Mouse (Mus musculus): ENCODE results near the gene Tyk2. TPM values are rescaled to one million over a fixed set of nuclear protein-coding genes. Genes with fewer than 3 reads are reported as not detected.
A peak's percentile ranks its signal among the peaks of the same experiment; 100 is the strongest.

The Tyk2 gene
- total RNA-seq, 1 experiment: 16.8 TPM

DNA sequence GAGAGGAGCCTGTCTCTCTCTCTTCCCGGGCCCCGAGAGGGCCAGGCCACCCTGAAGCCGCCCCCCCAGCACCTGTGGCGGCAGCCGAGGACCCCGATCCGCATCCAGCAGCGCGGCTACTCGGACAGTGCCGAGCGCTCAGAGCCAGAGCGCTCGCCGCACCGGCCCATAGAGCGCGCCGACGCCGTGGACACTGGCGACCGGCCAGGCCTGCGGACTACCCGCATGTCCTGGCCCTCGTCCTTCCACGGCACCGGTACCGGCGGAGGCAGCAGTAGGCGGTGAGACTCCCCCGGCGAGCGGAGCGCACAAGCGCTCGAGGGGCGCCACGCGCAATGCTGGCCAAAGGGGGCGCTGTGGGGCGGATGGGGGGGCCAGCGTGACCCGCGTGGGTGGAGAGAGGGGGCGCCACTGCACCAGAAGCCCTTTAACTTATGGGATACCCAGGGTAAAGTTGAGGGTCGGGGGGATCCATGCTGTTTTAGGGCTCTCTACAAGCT, 35.0 kb upstream of the Tyk2 start:
- H3K9me3 ChIP-seq (ENCODE audit: control insufficient read depth, insufficient read depth, low read depth, low read length): no peaks in the 10 kb centered on the region
- no peak for TF ChIP-seq ZC3H11A (IDR thresholded peaks at IDR 0.05; ENCODE audit: borderline replicate concordance, low read depth, low read length)
- no peak for TF ChIP-seq HCFC1 (IDR thresholded peaks at IDR 0.05; ENCODE audit: borderline replicate concordance, insufficient read depth, low read length)
- TF ChIP-seq MAFK (IDR thresholded peaks at IDR 0.05; ENCODE audit: insufficient read depth, low read depth, low read length): no peak
- TF ChIP-seq CHD2 (IDR thresholded peaks at IDR 0.05; ENCODE audit: low read depth, low read length): no peak
- TF ChIP-seq ZNF384 (IDR thresholded peaks at IDR 0.05; ENCODE audit: low read depth, low read length): no peak
- in situ Hi-C loops (cut with MboI; ENCODE audit: low sequenced_read_pairs in 2 of 2, unreplicated experiment in 2 of 2): no loop called here
- DNase-seq (ENCODE audit: low read depth, low spot score): no peak
- H3K36me3 ChIP-seq (ENCODE audit: control insufficient read depth, insufficient read depth, low read length, poor library complexity, severe bottlenecking): no peaks in the 10 kb centered on the region
- no peak overlapping the region for H3K27ac ChIP-seq (ENCODE audit: insufficient read depth, low read depth, low read length, poor library complexity, severe bottlenecking)
- peak overlapping the region; percentile 82 to 85 for H3K4me3 ChIP-seq (ENCODE audit: insufficient read depth in 1 of 2, low read depth in 1 of 2, low read length in 2 of 2, poor library complexity in 1 of 2, severe bottlenecking in 1 of 2)
- H3K9ac ChIP-seq (ENCODE audit: insufficient read depth, low read depth, low read length, poor library complexity, severe bottlenecking): peak overlapping the region; percentile 75
- peaks cover 0 to 5% of the 10 kb centered on the region in 2 experiments; a peak in 1 of 4 replicates for H3K4me1 ChIP-seq (ENCODE audit: control insufficient read depth in 2 of 2, insufficient read depth in 2 of 2, low read length in 2 of 2, poor library complexity in 1 of 2)

DNA sequence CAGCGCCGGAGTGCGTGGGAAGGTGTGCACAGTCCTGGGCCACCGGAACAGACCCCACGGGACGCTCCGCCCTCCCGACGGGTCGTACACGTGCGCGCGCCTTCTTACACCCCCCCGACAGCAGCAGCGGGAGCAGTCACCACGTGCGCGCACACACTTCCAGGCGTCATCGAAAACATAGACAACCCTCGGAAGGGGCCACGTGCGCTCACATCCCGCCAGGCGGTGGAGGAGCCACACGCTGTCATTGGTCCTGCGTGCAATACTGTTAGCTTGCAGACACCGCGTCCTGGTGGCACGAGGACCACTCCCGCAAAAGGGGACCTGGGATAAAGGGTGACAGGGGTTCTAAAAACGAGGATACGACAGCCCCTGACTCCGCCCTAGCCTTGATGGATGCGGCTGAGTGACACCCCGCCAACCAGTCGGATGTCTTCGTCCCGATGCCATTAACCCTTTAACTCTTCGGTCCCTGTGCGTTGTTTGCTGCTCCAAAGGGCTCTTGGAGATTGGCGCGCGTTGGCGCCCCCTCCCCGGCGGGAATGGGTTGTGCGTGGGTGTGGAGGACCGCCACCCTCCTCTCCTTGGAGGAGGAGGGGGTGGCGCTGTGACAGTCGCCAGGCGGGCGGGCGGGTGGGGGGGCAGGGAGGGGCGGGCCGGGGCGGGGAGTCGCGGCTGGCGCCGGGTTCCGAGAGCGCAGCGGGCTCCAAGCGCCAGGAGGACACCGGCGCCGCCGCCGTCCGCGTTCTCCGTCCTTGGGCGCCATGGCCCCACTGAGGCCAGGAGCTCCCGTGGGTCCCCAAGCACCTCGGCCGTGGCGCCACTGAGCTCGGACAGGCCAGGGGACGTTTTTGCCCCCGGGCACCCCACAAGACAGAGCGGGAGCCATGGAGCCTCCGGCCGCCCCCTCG, 34.3 kb upstream of the Tyk2 start, which contains the start of gene Pde4a:
Gene Pde4a, plus strand, starts transcription at position 674 of the 911 bp plus-strand sequence.
- in situ Hi-C loops (cut with MboI; ENCODE audit: low sequenced_read_pairs in 2 of 2, unreplicated experiment in 2 of 2): no loop called here
- no peak within 1 kb of the TSS for H3K27ac ChIP-seq (ENCODE audit: insufficient read depth, low read depth, low read length, poor library complexity, severe bottlenecking)

DNA sequence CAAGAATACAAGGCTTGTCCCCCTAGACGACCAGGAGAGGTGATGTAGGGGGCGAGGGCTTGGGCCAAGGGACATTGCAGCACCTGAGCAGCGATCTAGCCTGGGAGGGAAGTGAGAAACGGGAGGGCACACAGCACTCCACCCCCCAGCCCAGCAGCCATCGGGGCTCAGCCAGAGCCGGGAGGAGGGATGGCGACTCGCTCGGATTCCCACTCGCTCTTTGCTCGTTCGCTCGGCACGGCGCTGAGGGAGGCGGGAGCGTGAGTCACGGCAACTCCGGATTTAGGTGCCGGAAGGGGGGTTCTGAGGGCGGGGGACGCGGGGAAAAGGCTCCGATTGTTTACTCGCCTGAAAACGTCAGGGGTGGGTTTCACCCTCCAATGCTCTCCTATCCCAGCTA, 33.0 kb upstream of the Tyk2 start:
- Histone ChIP-seq H3K36me3 (ENCODE audit: control insufficient read depth, insufficient read depth, low read length, poor library complexity, severe bottlenecking) (no peaks in the 10 kb centered on the region), H3K9me3 (ENCODE audit: control insufficient read depth, insufficient read depth, low read depth, low read length) (no peaks in the 10 kb centered on the region), H3K4me3 (ENCODE audit: insufficient read depth in 1 of 2, low read depth in 1 of 2, low read length in 2 of 2, poor library complexity in 1 of 2, severe bottlenecking in 1 of 2) (peak overlapping the region; percentile 38 to 40; a peak in 3 of 4 replicates), H3K9ac (ENCODE audit: insufficient read depth, low read depth, low read length, poor library complexity, severe bottlenecking) (peak overlapping the region; percentile 14; the same call in 1 of the 2 replicates), H3K27ac (ENCODE audit: insufficient read depth, low read depth, low read length, poor library complexity, severe bottlenecking) (no peak overlapping the region), H3K4me1 (ENCODE audit: control insufficient read depth in 2 of 2, insufficient read depth in 2 of 2, low read length in 2 of 2, poor library complexity in 1 of 2) (peaks cover 0 to 5% of the 10 kb centered on the region in 2 experiments; a peak in 2 of 4 replicates)
- TF ChIP-seq HCFC1 (IDR thresholded peaks at IDR 0.05; ENCODE audit: borderline replicate concordance, insufficient read depth, low read length): no peak
- no peak for TF ChIP-seq ZC3H11A (IDR thresholded peaks at IDR 0.05; ENCODE audit: borderline replicate concordance, low read depth, low read length)
- TF ChIP-seq CHD2 (IDR thresholded peaks at IDR 0.05; ENCODE audit: low read depth, low read length): no peak
- TF ChIP-seq ZNF384 (IDR thresholded peaks at IDR 0.05; ENCODE audit: low read depth, low read length): no peak
- no peak for TF ChIP-seq MAFK (IDR thresholded peaks at IDR 0.05; ENCODE audit: insufficient read depth, low read depth, low read length)
- no peak for DNase-seq (ENCODE audit: low read depth, low spot score)
- in situ Hi-C loops (cut with MboI; ENCODE audit: low sequenced_read_pairs in 2 of 2, unreplicated experiment in 2 of 2): no loop called here

More for the DNA sequence above, 34.3 kb upstream of the Tyk2 start, which contains the start of gene Pde4a:
- no peaks in the 10 kb centered on the region for H3K36me3 ChIP-seq (ENCODE audit: control insufficient read depth, insufficient read depth, low read length, poor library complexity, severe bottlenecking)
- no peaks in the 10 kb centered on the region for H3K9me3 ChIP-seq (ENCODE audit: control insufficient read depth, insufficient read depth, low read depth, low read length)
- no peak for DNase-seq (ENCODE audit: low read depth, low spot score)
- peak within 1 kb of the TSS; percentile 75 for H3K9ac ChIP-seq (ENCODE audit: insufficient read depth, low read depth, low read length, poor library complexity, severe bottlenecking)
- H3K4me1 ChIP-seq (ENCODE audit: control insufficient read depth in 2 of 2, insufficient read depth in 2 of 2, low read length in 2 of 2, poor library complexity in 1 of 2): peaks cover 0 to 5% of the 10 kb centered on the region in 2 experiments; a peak in 1 of 4 replicates
- peak within 1 kb of the TSS; percentile 82 to 85 for H3K4me3 ChIP-seq (ENCODE audit: insufficient read depth in 1 of 2, low read depth in 1 of 2, low read length in 2 of 2, poor library complexity in 1 of 2, severe bottlenecking in 1 of 2)
- TF ChIP-seq MAFK (IDR thresholded peaks at IDR 0.05; ENCODE audit: insufficient read depth, low read depth, low read length) (no peak), ZC3H11A (IDR thresholded peaks at IDR 0.05; ENCODE audit: borderline replicate concordance, low read depth, low read length) (no peak), ZNF384 (IDR thresholded peaks at IDR 0.05; ENCODE audit: low read depth, low read length) (no peak), HCFC1 (IDR thresholded peaks at IDR 0.05; ENCODE audit: borderline replicate concordance, insufficient read depth, low read length) (no peak), CHD2 (IDR thresholded peaks at IDR 0.05; ENCODE audit: low read depth, low read length) (no peak; the same call in 1 of the 2 replicates)

DNA sequence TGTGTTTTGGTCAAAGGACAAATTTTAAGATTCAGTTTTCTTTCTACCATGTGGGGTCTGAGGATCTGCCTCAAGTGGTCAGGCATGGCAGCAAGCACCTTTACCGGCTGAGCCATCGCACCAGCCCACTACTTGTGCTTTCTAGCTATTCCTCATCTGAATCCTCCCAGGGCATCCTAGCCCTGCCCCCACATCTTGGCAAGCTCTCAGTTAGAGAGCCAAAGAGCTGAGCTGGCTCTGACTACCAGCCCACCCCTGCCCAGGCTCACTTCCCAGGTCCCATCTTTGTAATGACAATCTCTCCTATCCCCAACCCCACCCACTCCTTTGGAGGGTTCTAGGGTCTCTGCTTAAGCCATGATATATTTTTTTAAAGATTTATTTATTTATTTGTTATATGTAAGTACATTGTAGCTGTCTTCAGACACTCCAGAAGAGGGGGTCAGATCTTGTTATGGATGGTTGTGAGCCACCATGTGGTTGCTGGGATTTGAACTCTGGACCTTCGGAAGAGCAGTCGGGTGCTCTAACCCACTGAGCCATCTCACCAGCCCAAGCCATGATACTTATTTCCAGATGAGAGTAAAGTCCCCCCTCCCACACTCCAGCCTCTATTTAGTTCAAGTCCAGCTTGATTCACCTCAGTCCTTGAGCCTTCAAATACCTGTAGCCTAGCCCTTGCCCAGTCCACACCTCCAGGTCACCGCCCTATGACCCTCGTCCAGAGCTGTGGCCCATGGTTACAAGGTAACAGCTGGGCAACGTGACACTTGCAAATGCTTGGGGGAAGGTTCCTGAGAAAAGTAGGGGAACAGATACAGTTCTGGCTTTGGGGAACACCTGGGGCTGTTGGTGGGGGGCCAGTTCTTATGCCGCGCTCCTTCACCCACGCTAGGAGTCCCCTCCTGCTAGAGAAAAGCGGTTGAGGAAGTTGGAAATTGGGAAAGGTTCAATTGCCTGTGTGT, 32.3 kb upstream of the Tyk2 start:
- TF ChIP-seq HCFC1 (IDR thresholded peaks at IDR 0.05; ENCODE audit: borderline replicate concordance, insufficient read depth, low read length): no peak
- TF ChIP-seq MAFK (IDR thresholded peaks at IDR 0.05; ENCODE audit: insufficient read depth, low read depth, low read length): no peak
- no peak for TF ChIP-seq ZC3H11A (IDR thresholded peaks at IDR 0.05; ENCODE audit: borderline replicate concordance, low read depth, low read length)
- no peak for TF ChIP-seq CHD2 (IDR thresholded peaks at IDR 0.05; ENCODE audit: low read depth, low read length)
- TF ChIP-seq ZNF384 (IDR thresholded peaks at IDR 0.05; ENCODE audit: low read depth, low read length): no peak
- no peak for DNase-seq (ENCODE audit: low read depth, low spot score)
- H3K4me3 ChIP-seq (ENCODE audit: insufficient read depth in 1 of 2, low read depth in 1 of 2, low read length in 2 of 2, poor library complexity in 1 of 2, severe bottlenecking in 1 of 2): no peak overlapping the region; a peak in 1 of 4 replicates
- H3K4me1 ChIP-seq (ENCODE audit: control insufficient read depth in 2 of 2, insufficient read depth in 2 of 2, low read length in 2 of 2, poor library complexity in 1 of 2): peaks cover 0 to 5% of the 10 kb centered on the region in 2 experiments; a peak in 2 of 4 replicates
- H3K27ac ChIP-seq (ENCODE audit: insufficient read depth, low read depth, low read length, poor library complexity, severe bottlenecking): no peak overlapping the region
- H3K36me3 ChIP-seq (ENCODE audit: control insufficient read depth, insufficient read depth, low read length, poor library complexity, severe bottlenecking): no peaks in the 10 kb centered on the region
- no peaks in the 10 kb centered on the region for H3K9me3 ChIP-seq (ENCODE audit: control insufficient read depth, insufficient read depth, low read depth, low read length)
- H3K9ac ChIP-seq (ENCODE audit: insufficient read depth, low read depth, low read length, poor library complexity, severe bottlenecking): peak overlapping the region; percentile 14; the same call in 1 of the 2 replicates
- in situ Hi-C loops (cut with MboI; ENCODE audit: low sequenced_read_pairs in 2 of 2, unreplicated experiment in 2 of 2): no loop called here
